Mouse (Mus musculus): Measurements from ENCODE around the gene Dlk1.

The Dlk1 gene

GRCm38 (mm10) chr12:109452592-109452991 lies at the start of gene Dlk1:
Gene Dlk1 (plus strand): TSS chr12:109452823.
- DNase-seq (ENCODE audit: extremely low spot score, low read depth, low spot score) = no peak

GRCm38 (mm10) chr12:109402943-109403342 lies 49.7 kb upstream of the Dlk1 start:
- DNase-seq (ENCODE audit: extremely low spot score, low read depth, low spot score) = no peak

- DNase-seq (ENCODE audit: extremely low spot score, low read depth, low spot score) = no peak
Observed at GRCm38 (mm10) chr12:109403752-109404151, 48.9 kb upstream of the Dlk1 start.

- no peak for DNase-seq (ENCODE audit: extremely low spot score, low read depth, low spot score)
Observed at GRCm38 (mm10) chr12:109406018-109406417, 46.6 kb upstream of the Dlk1 start.

GRCm38 (mm10) chr12:109410723-109411122 lies 41.9 kb upstream of the Dlk1 start:
- no peak for DNase-seq (ENCODE audit: extremely low spot score, low read depth, low spot score)

- DNase-seq (ENCODE audit: extremely low spot score, low read depth, low spot score) = no peak
Observed at GRCm38 (mm10) chr12:109411172-109412070, 41.2 kb upstream of the Dlk1 start.

GRCm38 (mm10) chr12:109412071-109412440 lies 40.6 kb upstream of the Dlk1 start:
- DNase-seq (ENCODE audit: extremely low spot score, low read depth, low spot score) = no peak

- DNase-seq (ENCODE audit: extremely low spot score, low read depth, low spot score) = no peak
Observed at GRCm38 (mm10) chr12:109412675-109413074, 39.9 kb upstream of the Dlk1 start.

- DNase-seq (ENCODE audit: extremely low spot score, low read depth, low spot score) = no peak
Observed at GRCm38 (mm10) chr12:109413321-109413720, 39.3 kb upstream of the Dlk1 start.

- DNase-seq (ENCODE audit: extremely low spot score, low read depth, low spot score) = no peak
Observed at GRCm38 (mm10) chr12:109416681-109417080, 35.9 kb upstream of the Dlk1 start.

- DNase-seq (ENCODE audit: extremely low spot score, low read depth, low spot score) = no peak
Observed at GRCm38 (mm10) chr12:109417476-109418201, 35.0 kb upstream of the Dlk1 start.

- no peak for DNase-seq (ENCODE audit: extremely low spot score, low read depth, low spot score)
Observed at GRCm38 (mm10) chr12:109420006-109420405, 32.6 kb upstream of the Dlk1 start.

- DNase-seq (ENCODE audit: extremely low spot score, low read depth, low spot score) = no peak
Observed at GRCm38 (mm10) chr12:109423163-109423562, 29.5 kb upstream of the Dlk1 start.

GRCm38 (mm10) chr12:109423716-109424429 lies 28.8 kb upstream of the Dlk1 start:
- no peak for DNase-seq (ENCODE audit: extremely low spot score, low read depth, low spot score)

GRCm38 (mm10) chr12:109424753-109425332 lies 27.8 kb upstream of the Dlk1 start:
- no peak for DNase-seq (ENCODE audit: extremely low spot score, low read depth, low spot score)

- DNase-seq (ENCODE audit: extremely low spot score, low read depth, low spot score) = no peak
Observed at GRCm38 (mm10) chr12:109425982-109426381, 26.6 kb upstream of the Dlk1 start.

GRCm38 (mm10) chr12:109432475-109433130 lies 20.0 kb upstream of the Dlk1 start:
- DNase-seq (ENCODE audit: extremely low spot score, low read depth, low spot score) = no peak

GRCm38 (mm10) chr12:109436367-109436807 lies 16.2 kb upstream of the Dlk1 start:
- DNase-seq (ENCODE audit: extremely low spot score, low read depth, low spot score) = no peak

GRCm38 (mm10) chr12:109436852-109437251 lies 15.8 kb upstream of the Dlk1 start:
- no peak for DNase-seq (ENCODE audit: extremely low spot score, low read depth, low spot score)

GRCm38 (mm10) chr12:109437559-109438350 lies 14.9 kb upstream of the Dlk1 start:
- DNase-seq (ENCODE audit: extremely low spot score, low read depth, low spot score) = no peak

Measured in hindlimb bud, embryonic 11.5 days (tissue).